ENCODE assay signal across 16 mouse cellular contexts in the genomic region with DNA sequence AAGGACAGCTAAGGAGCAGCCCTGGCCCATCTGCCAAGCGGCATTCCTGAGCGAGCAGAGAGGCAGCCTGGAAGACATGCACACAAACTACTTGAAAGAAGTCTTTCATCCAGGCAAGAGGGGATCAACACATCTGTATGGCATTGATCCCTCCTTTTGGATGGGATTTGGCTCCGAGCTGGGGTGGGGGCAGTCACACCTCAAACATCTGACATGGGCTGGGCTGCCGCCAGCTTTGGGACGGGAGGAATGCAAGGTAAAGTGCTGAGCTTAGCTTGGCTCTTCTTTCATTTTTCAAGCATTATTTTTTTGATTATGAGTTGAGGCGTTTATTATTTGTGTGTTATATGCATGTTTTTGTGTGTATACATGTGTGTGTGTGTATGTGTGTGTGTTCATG.
"Had no signal": no experiment of that assay in that cellular context is flagged by ENCODE, and none has a peak within 500 bp of the region (broad histone marks: within the 10 kb centered on the region; RNA-seq: fewer than 3 reads in every experiment).

No protein-coding gene starts in this region.

- ATAC-seq: liver, postnatal 0 days; lung, postnatal 0 days had no signal

- DNase-seq: liver, postnatal 0 days; lung, adult 2 months; lung, postnatal 14 days; lung, postnatal 36 days; midbrain, embryonic 14.5 days; right cerebral cortex, postnatal 14 days; thymus, adult 2 months; thymus, postnatal 25 days had no signal

- H3K36me3 ChIP-seq: lung, embryonic 15.5 days; midbrain, embryonic 12.5 days; neural tube, embryonic 12.5 days; stomach, embryonic 15.5 days had no signal

- H3K9me3 ChIP-seq: lung, embryonic 15.5 days; midbrain, embryonic 12.5 days; neural tube, embryonic 12.5 days; stomach, embryonic 15.5 days had no signal

- H3K4me2 ChIP-seq: lung, embryonic 15.5 days; midbrain, embryonic 12.5 days; neural tube, embryonic 12.5 days; stomach, embryonic 15.5 days had no signal

- H3K4me3 ChIP-seq: lung, embryonic 15.5 days; megakaryocyte, embryonic 14.5 days; midbrain, embryonic 12.5 days; neural tube, embryonic 12.5 days; stomach, embryonic 15.5 days had no signal

- H3K27ac ChIP-seq: lung, embryonic 15.5 days; macrophage; midbrain, embryonic 12.5 days; neural tube, embryonic 12.5 days; stomach, embryonic 15.5 days; stomach, postnatal 0 days had no signal

- H3K27me3 ChIP-seq: lung, embryonic 15.5 days; megakaryocyte, embryonic 14.5 days; midbrain, embryonic 12.5 days; neural tube, embryonic 12.5 days; stomach, embryonic 15.5 days had no signal

- H3K9ac ChIP-seq: liver, postnatal 0 days; lung, embryonic 15.5 days; midbrain, embryonic 12.5 days; neural tube, embryonic 12.5 days; stomach, embryonic 15.5 days had no signal

- H3K4me1 ChIP-seq: lung, embryonic 15.5 days; megakaryocyte, embryonic 14.5 days; midbrain, embryonic 12.5 days; neural tube, embryonic 12.5 days; stomach, embryonic 15.5 days had no signal
